Mouse (Mus musculus): ENCODE measurements at regions not wholly inside any gene's neighbourhood (a gene's known extent, or its start where the extent isn't known, plus 50 kb on each side); places are given as distances from the start of the nearest gene placed in this dataset.

DNA sequence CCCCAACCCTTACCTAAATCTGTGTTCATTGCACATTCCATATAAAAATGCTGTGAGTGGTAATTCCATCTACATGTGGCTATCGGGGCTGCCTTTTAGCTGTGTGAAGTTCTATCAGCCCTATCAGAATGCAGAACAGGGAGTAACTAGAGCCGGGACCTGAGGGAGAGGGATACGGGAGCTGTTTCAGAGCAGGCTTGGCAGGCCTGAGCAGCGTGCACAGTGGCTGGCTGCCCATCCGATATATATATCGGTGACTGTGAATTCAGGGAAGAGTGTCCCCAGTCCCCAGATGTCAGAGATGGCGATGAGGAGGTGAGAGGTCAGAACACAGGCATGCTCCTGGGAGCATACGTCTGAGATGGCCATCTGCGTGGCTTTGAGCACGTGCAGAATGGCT, 79.0 kb downstream of the Arl4c start:
- H3K27ac ChIP-seq (ENCODE audit: low read depth, low read length): 0 out of 2 replicates have a peak overlapping the region, but pooled peaks have one; percentile 12

DNA sequence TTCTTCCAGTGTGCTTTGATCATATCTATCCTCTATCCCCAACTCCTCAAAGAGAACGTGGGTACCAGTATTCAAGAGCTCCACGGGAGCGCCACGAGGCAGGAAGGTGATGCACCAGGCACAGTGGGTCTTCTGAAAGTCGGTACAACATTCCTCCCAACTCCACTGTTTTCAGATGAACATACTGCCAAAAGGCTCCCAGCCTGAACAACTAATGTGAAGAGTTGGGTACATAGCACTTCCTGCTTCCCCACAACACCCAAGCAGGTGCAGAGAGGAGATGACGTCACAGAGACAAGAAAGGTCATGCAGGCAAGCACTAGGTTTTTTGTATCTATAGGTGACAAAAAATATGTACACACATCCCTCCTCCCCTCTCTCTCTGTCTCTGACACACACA, 79.7 kb downstream of the Arl4c start:
- WGBS: 85% methylated on average over 6 of the region's 6 CpGs
- no peaks in the 10 kb centered on the region for H3K36me3 ChIP-seq (ENCODE audit: control insufficient read depth, insufficient read depth, low read length)
- H3K27me3 ChIP-seq (ENCODE audit: control insufficient read depth, insufficient read depth, low read length): no peaks in the 10 kb centered on the region
- no peak overlapping the region for H3K27ac ChIP-seq (ENCODE audit: low read depth, low read length)
- no peak overlapping the region for H3K4me3 ChIP-seq (ENCODE audit: low read depth, low read length)
- no peaks in the 10 kb centered on the region for H3K9me3 ChIP-seq (ENCODE audit: control insufficient read depth, low read length)
- no peak overlapping the region for H3K4me2 ChIP-seq (replicated peaks; ENCODE audit: low read depth, low read length)
- ATAC-seq (ENCODE audit: low FRiP score) (no peak), DNase-seq (ENCODE audit: low spot score) (no peak)
- peaks cover 2% of the 10 kb centered on the region; the same call in 1 of the 2 replicates for H3K4me1 ChIP-seq (replicated peaks; ENCODE audit: control insufficient read depth, insufficient read depth, low read length)
- no peak overlapping the region for H3K9ac ChIP-seq (ENCODE audit: low read depth, low read length)

More for the DNA sequence above, 79.0 kb downstream of the Arl4c start:
- no peak for ATAC-seq (ENCODE audit: low FRiP score)
- Histone ChIP-seq H3K9ac (ENCODE audit: low read depth, low read length) (no peak overlapping the region), H3K4me2 (replicated peaks; ENCODE audit: low read depth, low read length) (no peak overlapping the region), H3K27me3 (ENCODE audit: control insufficient read depth, insufficient read depth, low read length) (no peaks in the 10 kb centered on the region), H3K9me3 (ENCODE audit: control insufficient read depth, low read length) (no peaks in the 10 kb centered on the region), H3K4me3 (ENCODE audit: low read depth, low read length) (no peak overlapping the region), H3K4me1 (replicated peaks; ENCODE audit: control insufficient read depth, insufficient read depth, low read length) (peaks cover 2% of the 10 kb centered on the region; the same call in 1 of the 2 replicates), H3K36me3 (ENCODE audit: control insufficient read depth, insufficient read depth, low read length) (no peaks in the 10 kb centered on the region)
- DNase-seq (ENCODE audit: low spot score): no peak
- WGBS: 57% methylated on average over 10 of the region's 10 CpGs

DNA sequence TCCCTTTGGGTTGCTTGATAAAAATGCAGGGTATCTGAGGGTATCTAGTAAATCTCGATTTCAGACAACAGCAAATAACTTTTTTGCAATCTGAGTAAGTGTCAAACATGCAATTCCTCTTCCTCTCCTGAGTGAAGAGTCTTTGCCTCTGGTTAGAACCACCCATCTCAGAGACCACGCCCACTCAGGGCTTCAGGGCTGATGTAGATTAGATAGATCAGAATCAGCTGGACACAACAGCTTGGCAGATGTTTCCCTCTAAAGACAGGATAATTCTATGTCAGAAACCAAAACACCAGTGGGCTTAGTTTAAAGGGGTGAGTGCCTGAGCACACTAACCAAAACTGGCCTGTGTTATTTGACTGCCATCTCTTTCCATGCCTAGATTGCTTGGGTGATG, 80.8 kb downstream of the Arl4c start:
- DNase-seq (ENCODE audit: low spot score) (no peak), ATAC-seq (ENCODE audit: low FRiP score) (no peak)
- no peaks in the 10 kb centered on the region for H3K27me3 ChIP-seq (ENCODE audit: control insufficient read depth, insufficient read depth, low read length)
- no peak overlapping the region for H3K4me3 ChIP-seq (ENCODE audit: low read depth, low read length)
- H3K4me2 ChIP-seq (replicated peaks; ENCODE audit: low read depth, low read length): no peak overlapping the region
- H3K9me3 ChIP-seq (ENCODE audit: control insufficient read depth, low read length): no peaks in the 10 kb centered on the region
- H3K4me1 ChIP-seq (replicated peaks; ENCODE audit: control insufficient read depth, insufficient read depth, low read length): peaks cover 2% of the 10 kb centered on the region; the same call in 1 of the 2 replicates
- H3K27ac ChIP-seq (ENCODE audit: low read depth, low read length): no peak overlapping the region
- WGBS: 86% methylated on average over 2 of the region's 2 CpGs
- no peaks in the 10 kb centered on the region for H3K36me3 ChIP-seq (ENCODE audit: control insufficient read depth, insufficient read depth, low read length)
- no peak overlapping the region for H3K9ac ChIP-seq (ENCODE audit: low read depth, low read length)

GRCm38 (mm10) chr1:88613007-88613406, 89.0 kb downstream of the Arl4c start:
- H3K4me2 ChIP-seq (replicated peaks; ENCODE audit: low read depth, low read length): no peak overlapping the region
- H3K9me3 ChIP-seq (ENCODE audit: control insufficient read depth, low read length): no peaks in the 10 kb centered on the region
- 7% methylated on average over 2 of the region's 2 CpGs for WGBS
- no peaks in the 10 kb centered on the region for H3K36me3 ChIP-seq (ENCODE audit: control insufficient read depth, insufficient read depth, low read length)
- no peak overlapping the region for H3K27ac ChIP-seq (ENCODE audit: low read depth, low read length)
- no peak overlapping the region for H3K9ac ChIP-seq (ENCODE audit: low read depth, low read length)
- no peaks in the 10 kb centered on the region for H3K27me3 ChIP-seq (ENCODE audit: control insufficient read depth, insufficient read depth, low read length)
- DNase-seq (ENCODE audit: low spot score) (no peak), ATAC-seq (ENCODE audit: low FRiP score) (no peak)
- 0 out of 2 replicates have a peak, but pooled peaks cover 2% of the 10 kb centered on the region for H3K4me1 ChIP-seq (replicated peaks; ENCODE audit: control insufficient read depth, insufficient read depth, low read length)
- H3K4me3 ChIP-seq (ENCODE audit: low read depth, low read length): no peak overlapping the region

DNA sequence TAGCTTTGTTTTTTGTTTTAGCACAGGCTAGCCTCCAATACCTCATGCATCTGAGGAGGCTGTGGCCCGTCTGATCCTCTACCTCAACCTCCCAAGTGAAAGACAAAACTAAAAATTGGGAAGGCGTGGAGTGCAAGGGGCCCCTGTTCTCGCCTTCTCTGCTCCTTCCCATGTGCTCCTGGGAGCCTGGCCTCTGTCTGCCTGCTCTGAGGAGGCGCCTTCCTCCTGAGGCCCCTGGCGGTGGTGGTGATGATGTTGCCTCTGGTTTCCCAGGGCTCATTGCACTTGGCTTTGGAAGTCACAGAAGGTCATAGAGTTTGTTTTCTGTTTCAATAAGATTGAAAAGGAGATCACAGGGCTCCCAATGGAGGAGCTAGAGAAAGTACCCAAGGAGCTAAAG, 90.8 kb downstream of the Arl4c start:
- Histone ChIP-seq H3K4me2 (replicated peaks; ENCODE audit: low read depth, low read length) (no peak overlapping the region), H3K4me1 (replicated peaks; ENCODE audit: control insufficient read depth, insufficient read depth, low read length) (0 out of 2 replicates have a peak, but pooled peaks cover 2% of the 10 kb centered on the region), H3K36me3 (ENCODE audit: control insufficient read depth, insufficient read depth, low read length) (no peaks in the 10 kb centered on the region), H3K27me3 (ENCODE audit: control insufficient read depth, insufficient read depth, low read length) (no peaks in the 10 kb centered on the region), H3K27ac (ENCODE audit: low read depth, low read length) (no peak overlapping the region), H3K9me3 (ENCODE audit: control insufficient read depth, low read length) (no peaks in the 10 kb centered on the region), H3K4me3 (ENCODE audit: low read depth, low read length) (no peak overlapping the region), H3K9ac (ENCODE audit: low read depth, low read length) (no peak overlapping the region)
- ATAC-seq (ENCODE audit: low FRiP score) (no peak), DNase-seq (ENCODE audit: low spot score) (no peak)
- WGBS: 68% methylated on average over 5 of the region's 5 CpGs

DNA sequence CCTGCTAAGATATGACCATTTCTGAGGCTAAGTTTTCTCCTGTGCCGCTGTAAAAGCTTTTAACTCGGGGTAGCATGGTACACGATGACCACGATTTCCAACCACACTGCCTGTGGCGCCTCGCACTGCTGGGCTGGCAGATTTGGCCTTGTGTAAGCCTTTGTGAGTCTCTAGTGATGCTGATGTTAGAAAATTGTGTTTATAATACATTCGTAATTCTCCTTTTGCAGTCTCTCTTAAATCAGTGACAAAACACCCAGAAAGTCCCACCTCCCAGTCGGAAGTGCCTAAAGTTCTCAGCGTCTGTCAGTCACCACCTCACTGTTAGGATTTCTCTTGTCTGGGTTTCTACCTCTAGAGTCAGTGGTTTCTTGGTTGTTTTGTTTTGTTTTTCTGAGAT, 91.2 kb downstream of the Arl4c start:
- Histone ChIP-seq H3K27ac (ENCODE audit: low read depth, low read length) (no peak overlapping the region), H3K4me2 (replicated peaks; ENCODE audit: low read depth, low read length) (no peak overlapping the region), H3K4me3 (ENCODE audit: low read depth, low read length) (no peak overlapping the region), H3K4me1 (replicated peaks; ENCODE audit: control insufficient read depth, insufficient read depth, low read length) (0 out of 2 replicates have a peak, but pooled peaks cover 2% of the 10 kb centered on the region), H3K36me3 (ENCODE audit: control insufficient read depth, insufficient read depth, low read length) (no peaks in the 10 kb centered on the region), H3K9ac (ENCODE audit: low read depth, low read length) (no peak overlapping the region), H3K9me3 (ENCODE audit: control insufficient read depth, low read length) (no peaks in the 10 kb centered on the region), H3K27me3 (ENCODE audit: control insufficient read depth, insufficient read depth, low read length) (no peaks in the 10 kb centered on the region)
- ATAC-seq (ENCODE audit: low FRiP score): no peak
- DNase-seq (ENCODE audit: low spot score): no peak
- WGBS: 87% methylated on average over 9 of the region's 9 CpGs

DNA sequence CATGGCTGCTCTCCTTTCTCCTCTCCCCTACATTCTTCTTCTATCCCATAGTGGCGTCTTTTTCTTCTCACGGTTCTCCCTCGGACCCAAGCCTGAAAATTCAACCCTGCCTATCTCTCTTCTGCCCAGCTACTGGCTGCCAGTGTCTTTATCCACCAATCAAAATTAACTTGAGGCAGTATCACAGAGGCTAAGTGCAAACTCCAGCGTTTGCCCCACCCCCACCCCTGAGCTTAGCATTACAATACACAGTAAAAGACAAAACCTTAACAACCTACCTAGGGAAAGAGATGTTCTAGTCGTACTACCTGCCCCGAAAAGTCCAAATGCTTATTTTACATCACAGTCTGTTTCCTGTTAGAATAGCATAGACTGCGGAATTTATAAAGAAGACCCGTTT, 93.2 kb downstream of the Arl4c start:
- H3K4me3 ChIP-seq (ENCODE audit: low read depth, low read length): no peak overlapping the region
- H3K4me2 ChIP-seq (replicated peaks; ENCODE audit: low read depth, low read length): no peak overlapping the region
- H3K36me3 ChIP-seq (ENCODE audit: control insufficient read depth, insufficient read depth, low read length): no peaks in the 10 kb centered on the region
- no peak for ATAC-seq (ENCODE audit: low FRiP score)
- DNase-seq (ENCODE audit: low spot score): no peak
- H3K27ac ChIP-seq (ENCODE audit: low read depth, low read length): no peak overlapping the region
- 39% methylated on average over 8 of the region's 8 CpGs for WGBS
- no peaks in the 10 kb centered on the region for H3K27me3 ChIP-seq (ENCODE audit: control insufficient read depth, insufficient read depth, low read length)
- no peak overlapping the region for H3K9ac ChIP-seq (ENCODE audit: low read depth, low read length)
- 0 out of 2 replicates have a peak, but pooled peaks cover 2% of the 10 kb centered on the region for H3K4me1 ChIP-seq (replicated peaks; ENCODE audit: control insufficient read depth, insufficient read depth, low read length)
- H3K9me3 ChIP-seq (ENCODE audit: control insufficient read depth, low read length): no peaks in the 10 kb centered on the region

DNA sequence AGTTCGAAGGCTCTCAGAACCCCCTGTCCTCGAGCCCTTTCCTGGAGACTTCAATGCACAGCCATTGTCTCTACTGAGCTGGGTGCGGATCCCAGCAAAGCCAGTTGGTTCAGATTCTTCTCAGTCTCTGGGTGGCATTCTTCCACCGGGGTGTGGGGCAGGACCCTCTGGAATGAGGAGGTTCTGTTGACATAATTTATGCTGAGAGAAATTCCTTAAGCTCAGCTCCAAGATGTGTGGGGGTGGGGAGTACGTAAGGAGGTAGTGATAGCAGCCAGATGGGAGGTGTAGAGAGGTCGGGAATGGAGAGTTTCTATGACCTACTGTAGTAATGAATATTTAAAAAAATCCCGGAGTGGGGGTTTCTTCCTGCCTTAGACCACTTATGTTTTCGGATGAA, 93.8 kb downstream of the Arl4c start:
- no peak overlapping the region for H3K4me3 ChIP-seq (ENCODE audit: low read depth, low read length)
- H3K4me1 ChIP-seq (replicated peaks; ENCODE audit: control insufficient read depth, insufficient read depth, low read length): 0 out of 2 replicates have a peak, but pooled peaks cover 1% of the 10 kb centered on the region
- DNase-seq (ENCODE audit: low spot score) (no peak), ATAC-seq (ENCODE audit: low FRiP score) (no peak)
- H3K36me3 ChIP-seq (ENCODE audit: control insufficient read depth, insufficient read depth, low read length): no peaks in the 10 kb centered on the region
- no peak overlapping the region for H3K27ac ChIP-seq (ENCODE audit: low read depth, low read length)
- WGBS: 48% methylated on average over 8 of the region's 8 CpGs
- H3K9ac ChIP-seq (ENCODE audit: low read depth, low read length): no peak overlapping the region
- H3K9me3 ChIP-seq (ENCODE audit: control insufficient read depth, low read length): no peaks in the 10 kb centered on the region
- no peak overlapping the region for H3K4me2 ChIP-seq (replicated peaks; ENCODE audit: low read depth, low read length)
- H3K27me3 ChIP-seq (ENCODE audit: control insufficient read depth, insufficient read depth, low read length): no peaks in the 10 kb centered on the region

GRCm38 (mm10) chr1:88605616-88606190, 95.8 kb upstream of the Glrp1 start:
- DNase-seq (ENCODE audit: low spot score): no peak
- Histone ChIP-seq H3K27ac (ENCODE audit: low read depth, low read length) (no peak overlapping the region), H3K4me3 (ENCODE audit: low read depth, low read length) (no peak overlapping the region), H3K4me2 (replicated peaks; ENCODE audit: low read depth, low read length) (no peak overlapping the region), H3K4me1 (replicated peaks; ENCODE audit: control insufficient read depth, insufficient read depth, low read length) (no peaks in the 10 kb centered on the region; the same call in 1 of the 2 replicates), H3K27me3 (ENCODE audit: control insufficient read depth, insufficient read depth, low read length) (no peaks in the 10 kb centered on the region), H3K36me3 (ENCODE audit: control insufficient read depth, insufficient read depth, low read length) (no peaks in the 10 kb centered on the region), H3K9ac (ENCODE audit: low read depth, low read length) (no peak overlapping the region), H3K9me3 (ENCODE audit: control insufficient read depth, low read length) (no peaks in the 10 kb centered on the region)
- WGBS: 47% methylated on average over 14 of the region's 14 CpGs
- ATAC-seq (ENCODE audit: low FRiP score): no peak

Data from hindbrain, embryonic 11.5 days (tissue).